Mouse (Mus musculus): ENCODE measurements around the gene Moap1. TPM values are rescaled to one million over a fixed set of nuclear protein-coding genes. Genes with fewer than 3 reads are reported as not detected.

Moap1 gene
- total RNA-seq, 1 experiment from 2014 or later = 8.5 TPM

- ATAC-seq (replicated peaks; ENCODE audit: insufficient number of reproducible peaks, low FRiP score, low TSS enrichment, poor library complexity, severe bottlenecking) = 0 out of 2 replicates have a peak, but pooled peaks have one; percentile 42
These were observed 47.9 kb downstream of the Moap1 start for GRCm38 (mm10) chr12:102695369-102696239.

Other genes starting within 250 kb of the Moap1 start
- not detected in 3 replicates for gene Chga, start 188.7 kb downstream of the Moap1 start, total RNA-seq (2017)
- 21.2 to 31.3 TPM (median 22.5 TPM) in 3 replicates for gene Itpk1, start 38.7 kb downstream of the Moap1 start, total RNA-seq (2017)
- gene Tmem251, start 101 bp upstream of the Moap1 start, total RNA-seq (2017) = 15.3 to 22.6 TPM (median 18.9 TPM) in 3 replicates
- gene Gm28051, start 14.1 kb upstream of the Moap1 start, total RNA-seq (2017) = not detected in 3 replicates
- gene Gon7, start 14.1 kb upstream of the Moap1 start, total RNA-seq (2017) = 18.9 to 33.7 TPM (median 25.4 TPM) in 3 replicates
- 26.8 to 31.2 TPM (median 27.0 TPM) in 3 replicates for gene Ubr7, start 14.3 kb upstream of the Moap1 start, total RNA-seq (2017)
- gene Gm20604, start 15.0 kb upstream of the Moap1 start, total RNA-seq (2017) = 2.5 to 8.0 TPM (median 2.5 TPM) in 3 replicates
- 27.2 to 52.0 TPM (median 37.5 TPM) in 3 replicates for gene Btbd7, start 134.8 kb upstream of the Moap1 start, total RNA-seq (2017)
- not detected in 3 replicates for gene Cox8c, start 155.7 kb upstream of the Moap1 start, total RNA-seq (2017)
- gene Unc79, start 205.2 kb upstream of the Moap1 start, total RNA-seq (2017) = 0.19 TPM in 1 of 3 replicates, not detected in the others

All from monocyte, adult 5-6 weeks (primary cell).